Mouse (Mus musculus): Measurements from ENCODE around the gene Taf10. TPM values are rescaled to one million over a fixed set of nuclear protein-coding genes. Genes with fewer than 3 reads are reported as not detected.
"Not testable (repeated sequence)": the region's sequence is repeated elsewhere in the genome, so short reads cannot be mapped to it uniquely, and the experiment has no call there.

Gene Taf10
- polyA plus RNA-seq, 1 experiment, result 175 TPM

GRCm38 (mm10) chr7:105761813-105762484, 17.8 kb upstream of the Taf10 start:
- DNase-seq (ENCODE audit: extremely low spot score in 1 of 2, low spot score in 1 of 2), result no peak

GRCm38 (mm10) chr7:105753281-105753680, 9.1 kb upstream of the Taf10 start:
- DNase-seq (ENCODE audit: extremely low spot score in 1 of 2, low spot score in 1 of 2), result no peak

- no peak for DNase-seq (ENCODE audit: extremely low spot score in 1 of 2, low spot score in 1 of 2)
These were observed 8.6 kb upstream of the Taf10 start for GRCm38 (mm10) chr7:105752716-105753115.

GRCm38 (mm10) chr7:105751491-105752433, 7.6 kb upstream of the Taf10 start, which contains the start of gene Tpp1:
Tpp1 (minus strand) TSS chr7:105752235.
- peak; percentile 96 to 97 for DNase-seq (ENCODE audit: extremely low spot score in 1 of 2, low spot score in 1 of 2)

- no peak for DNase-seq (ENCODE audit: extremely low spot score in 1 of 2, low spot score in 1 of 2)
These were observed 3.6 kb upstream of the Taf10 start for GRCm38 (mm10) chr7:105747776-105748175.

GRCm38 (mm10) chr7:105743246-105743925, 775 bp downstream of the Taf10 start:
- not testable (repeated sequence) for DNase-seq (ENCODE audit: extremely low spot score in 1 of 2, low spot score in 1 of 2)

GRCm38 (mm10) chr7:105742539-105743215, 1.5 kb downstream of the Taf10 start:
- DNase-seq (ENCODE audit: extremely low spot score in 1 of 2, low spot score in 1 of 2), result not testable (repeated sequence)

GRCm38 (mm10) chr7:105741978-105742377, 2.2 kb downstream of the Taf10 start:
- DNase-seq (ENCODE audit: extremely low spot score in 1 of 2, low spot score in 1 of 2), result no peak

- no peak for DNase-seq (ENCODE audit: extremely low spot score in 1 of 2, low spot score in 1 of 2)
These were observed 3.3 kb downstream of the Taf10 start for GRCm38 (mm10) chr7:105740851-105741250.

- DNase-seq (ENCODE audit: extremely low spot score in 1 of 2, low spot score in 1 of 2), result no peak
These were observed 3.9 kb downstream of the Taf10 start for GRCm38 (mm10) chr7:105740089-105740795.

- DNase-seq (ENCODE audit: extremely low spot score in 1 of 2, low spot score in 1 of 2), result no peak
These were observed 5.2 kb downstream of the Taf10 start for GRCm38 (mm10) chr7:105738948-105739347.

- DNase-seq (ENCODE audit: extremely low spot score in 1 of 2, low spot score in 1 of 2), result no peak
These were observed 5.9 kb downstream of the Taf10 start for GRCm38 (mm10) chr7:105738286-105738685.

- no peak for DNase-seq (ENCODE audit: extremely low spot score in 1 of 2, low spot score in 1 of 2)
These were observed 6.5 kb downstream of the Taf10 start for GRCm38 (mm10) chr7:105737648-105738047.

GRCm38 (mm10) chr7:105736911-105737521, 7.1 kb downstream of the Taf10 start, which contains the start of gene Rrp8:
Rrp8 (minus strand) TSS chr7:105737385.
- DNase-seq (ENCODE audit: extremely low spot score in 1 of 2, low spot score in 1 of 2), result no peak

- DNase-seq (ENCODE audit: extremely low spot score in 1 of 2, low spot score in 1 of 2), result peak; percentile 87 to 94
These were observed 7.8 kb downstream of the Taf10 start, which contains the start of gene Ilk for GRCm38 (mm10) chr7:105736264-105736901. Ilk (plus strand) TSS chr7:105736592.

- DNase-seq (ENCODE audit: extremely low spot score in 1 of 2, low spot score in 1 of 2), result not testable (repeated sequence)
These were observed 8.7 kb downstream of the Taf10 start for GRCm38 (mm10) chr7:105735464-105735863.

- DNase-seq (ENCODE audit: extremely low spot score in 1 of 2, low spot score in 1 of 2), result no peak
These were observed 9.3 kb downstream of the Taf10 start for GRCm38 (mm10) chr7:105734826-105735225.

- no peak for DNase-seq (ENCODE audit: extremely low spot score in 1 of 2, low spot score in 1 of 2)
These were observed 10.3 kb downstream of the Taf10 start for GRCm38 (mm10) chr7:105733836-105734235.
